Mouse (Mus musculus) forebrain, embryonic 13.5 days (tissue): Measurements from ENCODE around the gene Dkc1. TPM values are rescaled to one million over a fixed set of nuclear protein-coding genes. Genes with fewer than 3 reads are reported as not detected.

Experiments
- ATAC-seq: fragments of 200-750 bp; cut with Nextera tagmentation; 2 replicates; pipeline ENCODE4 v1.8.0; 2017
- H3K27ac ChIP-seq: fragments of 300-500 bp; sonication (generic); 2 replicates; pipeline ENCODE4 v1.5.1; 2015; ENCODE audit warnings: inconsistent platforms, mild to moderate bottlenecking, moderate library complexity
- H3K27me3 ChIP-seq: fragments of 300-500 bp; sonication (generic); 2 replicates; pipeline ENCODE4 v1.6.1; 2015; ENCODE audit warnings: mild to moderate bottlenecking, inconsistent platforms
- H3K36me3 ChIP-seq: fragments of 300-500 bp; sonication (generic); 2 replicates; pipeline ENCODE4 v1.6.1; 2015; ENCODE audit warnings: mild to moderate bottlenecking, inconsistent platforms; ENCODE audit not compliant: poor library complexity, severe bottlenecking
- H3K4me1 ChIP-seq: fragments of 300-500 bp; sonication (generic); 2 replicates; pipeline ENCODE4 v1.6.1; 2015; ENCODE audit warnings: inconsistent platforms
- H3K4me2 ChIP-seq: fragments of 300-500 bp; sonication (generic); 2 replicates; pipeline ENCODE4 v1.6.1; 2015; ENCODE audit warnings: inconsistent platforms, mild to moderate bottlenecking, moderate library complexity
- H3K4me3 ChIP-seq: fragments of 300-500 bp; sonication (generic); 2 replicates; pipeline ENCODE4 v1.5.1; 2015; ENCODE audit warnings: mild to moderate bottlenecking, inconsistent platforms
- H3K9ac ChIP-seq: fragments of 300-500 bp; sonication (generic); 2 replicates; pipeline ENCODE4 v1.6.1; 2015; ENCODE audit warnings: mild to moderate bottlenecking, inconsistent platforms
- H3K9me3 ChIP-seq: fragments of 300-500 bp; sonication (generic); replicated peaks from 2 replicates; pipeline ENCODE4 v1.6.1; 2016; ENCODE audit warnings: inconsistent platforms
- WGBS: fragments of 180-500 bp; shearing (Covaris S2); methylation state at CpG from one replicate; pipeline ENCODE4 v1.1.7; 2015; 5-methylcytosine and 5-hydroxymethylcytosine counted together
- polyA plus RNA-seq: library from polyadenylated mRNA; unstranded; fragments of >200 nt; fragmentation: Nextera tagmentation; extraction: Ambion mirVana; gene quantifications from 2 replicates; pipeline ENCODE4 v1.2.1, GENCODE M21; 2015

The Dkc1 gene
- polyA plus RNA-seq = 117 and 139 TPM in 2 replicates

GRCm38 (mm10) chrX:75095369-75096162 is at the start of gene Dkc1:
Gene Dkc1, plus strand, starts transcription at chrX:75095854.
- WGBS = 18% methylated on average over 28 of the region's 29 CpGs

GRCm38 (mm10) chrX:75045931-75046330 is 49.7 kb upstream of the Dkc1 start:
- 88% methylated on average over 1 of the region's 1 CpGs for WGBS
- no peaks in the 10 kb centered on the region for H3K9me3 ChIP-seq
- no peak overlapping the region for H3K9ac ChIP-seq
- H3K4me2 ChIP-seq = no peak overlapping the region
- no peaks in the 10 kb centered on the region for H3K36me3 ChIP-seq
- no peak overlapping the region for H3K4me3 ChIP-seq
- no peaks in the 10 kb centered on the region for H3K4me1 ChIP-seq
- H3K27me3 ChIP-seq = no peaks in the 10 kb centered on the region
- ATAC-seq = no peak
- no peak overlapping the region for H3K27ac ChIP-seq

More at GRCm38 (mm10) chrX:75095369-75096162, at the start of gene Dkc1:
- Histone ChIP-seq H3K9me3 (no peaks in the 10 kb centered on the region), H3K27ac (peak within 1 kb of the TSS; percentile 54; the same call in 1 of the 2 replicates), H3K4me3 (peak within 1 kb of the TSS; percentile 56), H3K9ac (peak within 1 kb of the TSS; percentile 63), H3K27me3 (no peaks in the 10 kb centered on the region), H3K36me3 (peaks cover 11% of the 10 kb centered on the region; the same call in 1 of the 2 replicates), H3K4me1 (peaks cover 7% of the 10 kb centered on the region; the same call in 1 of the 2 replicates), H3K4me2 (peak within 1 kb of the TSS; percentile 59)
- peak; percentile 99 for ATAC-seq

- no peak for ATAC-seq
- no peaks in the 10 kb centered on the region for H3K27me3 ChIP-seq
- no peaks in the 10 kb centered on the region for H3K4me1 ChIP-seq
- H3K4me2 ChIP-seq = no peak overlapping the region
- H3K4me3 ChIP-seq = no peak overlapping the region
- no peak overlapping the region for H3K9ac ChIP-seq
- no peak overlapping the region for H3K27ac ChIP-seq
- H3K36me3 ChIP-seq = no peaks in the 10 kb centered on the region
- H3K9me3 ChIP-seq = no peaks in the 10 kb centered on the region
- 58% methylated on average over 3 of the region's 3 CpGs for WGBS
Observed at GRCm38 (mm10) chrX:75046921-75047635, 48.6 kb upstream of the Dkc1 start.

GRCm38 (mm10) chrX:75056120-75056775 is 39.4 kb upstream of the Dkc1 start:
- no peaks in the 10 kb centered on the region for H3K4me1 ChIP-seq
- no peak overlapping the region for H3K4me3 ChIP-seq
- ATAC-seq = no peak
- no peaks in the 10 kb centered on the region for H3K36me3 ChIP-seq
- no peak overlapping the region for H3K4me2 ChIP-seq
- no peak overlapping the region for H3K9ac ChIP-seq
- no peak overlapping the region for H3K27ac ChIP-seq
- 94% methylated on average over 2 of the region's 2 CpGs for WGBS
- H3K9me3 ChIP-seq = no peaks in the 10 kb centered on the region
- no peaks in the 10 kb centered on the region for H3K27me3 ChIP-seq

- Histone ChIP-seq H3K4me2 (no peak overlapping the region), H3K27me3 (no peaks in the 10 kb centered on the region), H3K27ac (no peak overlapping the region), H3K4me1 (no peaks in the 10 kb centered on the region), H3K4me3 (no peak overlapping the region), H3K9ac (no peak overlapping the region), H3K9me3 (no peaks in the 10 kb centered on the region), H3K36me3 (no peaks in the 10 kb centered on the region)
- WGBS = 81% methylated on average over 2 of the region's 2 CpGs
- ATAC-seq = no peak
Observed at GRCm38 (mm10) chrX:75082351-75082750, 13.3 kb upstream of the Dkc1 start.

GRCm38 (mm10) chrX:75083982-75084773 is 11.5 kb upstream of the Dkc1 start:
- Histone ChIP-seq H3K27me3 (no peaks in the 10 kb centered on the region), H3K4me3 (peak overlapping the region; percentile 46), H3K36me3 (no peaks in the 10 kb centered on the region), H3K4me2 (peak overlapping the region; percentile 63), H3K9ac (peak overlapping the region; percentile 61), H3K27ac (no peak overlapping the region), H3K9me3 (no peaks in the 10 kb centered on the region), H3K4me1 (no peaks in the 10 kb centered on the region)
- WGBS = 26% methylated on average over 23 of the region's 26 CpGs
- peak; percentile 88 for ATAC-seq

- Histone ChIP-seq H3K9ac (peak within 1 kb of the TSS; percentile 61), H3K27ac (no peak within 1 kb of the TSS), H3K4me1 (no peaks in the 10 kb centered on the region), H3K4me2 (peak within 1 kb of the TSS; percentile 63), H3K27me3 (no peaks in the 10 kb centered on the region), H3K9me3 (no peaks in the 10 kb centered on the region), H3K4me3 (peak within 1 kb of the TSS; percentile 46), H3K36me3 (no peaks in the 10 kb centered on the region)
- WGBS = 29% methylated on average over 7 of the region's 17 CpGs
- peak; percentile 95 for ATAC-seq
Observed at GRCm38 (mm10) chrX:75084774-75085508, 10.7 kb upstream of the Dkc1 start, which contains the start of gene Gab3. Gene Gab3, minus strand, starts transcription at chrX:75085458.

- Histone ChIP-seq H3K9ac (no peak overlapping the region), H3K4me1 (no peaks in the 10 kb centered on the region), H3K27me3 (no peaks in the 10 kb centered on the region), H3K27ac (no peak overlapping the region), H3K4me3 (no peak overlapping the region), H3K4me2 (no peak overlapping the region), H3K36me3 (no peaks in the 10 kb centered on the region), H3K9me3 (no peaks in the 10 kb centered on the region)
- ATAC-seq = no peak
- 30% methylated on average over 1 of the region's 1 CpGs for WGBS
Observed at GRCm38 (mm10) chrX:75085654-75086053, 10.0 kb upstream of the Dkc1 start.

GRCm38 (mm10) chrX:75096163-75096770 is 613 bp downstream of the Dkc1 start:
- ATAC-seq = peak; percentile 3; the same call in 1 of the 2 replicates
- H3K9me3 ChIP-seq = no peaks in the 10 kb centered on the region
- WGBS = 18% methylated on average over 23 of the region's 23 CpGs

GRCm38 (mm10) chrX:75098799-75099198 is 3.1 kb downstream of the Dkc1 start:
- ATAC-seq = no peak
- Histone ChIP-seq H3K4me1 (peaks cover 7% of the 10 kb centered on the region; the same call in 1 of the 2 replicates), H3K36me3 (peaks cover 29% of the 10 kb centered on the region; the same call in 1 of the 2 replicates), H3K9me3 (no peaks in the 10 kb centered on the region), H3K27ac (no peak overlapping the region), H3K4me3 (no peak overlapping the region), H3K4me2 (no peak overlapping the region), H3K27me3 (no peaks in the 10 kb centered on the region), H3K9ac (no peak overlapping the region)
- 89% methylated on average over 8 of the region's 8 CpGs for WGBS

More at GRCm38 (mm10) chrX:75096163-75096770, 613 bp downstream of the Dkc1 start:
- H3K9ac ChIP-seq = peak overlapping the region; percentile 63
- H3K27me3 ChIP-seq = no peaks in the 10 kb centered on the region
- H3K4me3 ChIP-seq = peak overlapping the region; percentile 56
- peak overlapping the region; percentile 54; the same call in 1 of the 2 replicates for H3K27ac ChIP-seq
- H3K4me1 ChIP-seq = peaks cover 7% of the 10 kb centered on the region; the same call in 1 of the 2 replicates
- H3K36me3 ChIP-seq = peaks cover 18% of the 10 kb centered on the region; the same call in 1 of the 2 replicates
- peak overlapping the region; percentile 59 for H3K4me2 ChIP-seq
